Mouse (Mus musculus) embryonic fibroblast, embryonic 13.5 days (primary cell): Measurements from ENCODE around the gene Srsf6. TPM values are rescaled to one million over a fixed set of nuclear protein-coding genes. Genes with fewer than 3 reads are reported as not detected.
A peak's percentile ranks its signal among the peaks of the same experiment; 100 is the strongest.

ENCODE experiments used
- H3K27ac ChIP-seq: 2 replicates; pipeline ENCODE4 v1.5.1; 2012; ENCODE audit warnings: low read length, control low read depth, inconsistent platforms; ENCODE audit not compliant: insufficient read depth
- H3K4me1 ChIP-seq: 2 replicates; pipeline ENCODE4 v1.6.1; 2011; ENCODE audit warnings: low read length; ENCODE audit not compliant: control insufficient read depth, insufficient read depth
- H3K4me3 ChIP-seq: 2 replicates; pipeline ENCODE4 v1.5.1; 2011; ENCODE audit warnings: mild to moderate bottlenecking, control low read depth, low read length; ENCODE audit not compliant: insufficient read depth
- CTCF ChIP-seq: IDR thresholded peaks from 2 replicates; pipeline ENCODE4 v1.5.1; 2011; ENCODE audit warnings: mild to moderate bottlenecking, control low read depth, low read length, moderate library complexity, borderline replicate concordance; ENCODE audit not compliant: insufficient read depth
- POLR2A ChIP-seq: IDR thresholded peaks from 2 replicates; pipeline ENCODE4 v1.6.1; 2011; ENCODE audit warnings: low read depth, mild to moderate bottlenecking, control low read depth, low read length, moderate library complexity
- polyA plus RNA-seq: library from polyadenylated mRNA; stranded (reverse); fragments of >200 nt; gene quantifications from 2 replicates; pipeline ENCODE4 v1.2.4, GENCODE M21; 2011; ENCODE audit warnings: low read depth; ENCODE audit not compliant: missing spikeins, insufficient read length

Gene Srsf6
- polyA plus RNA-seq, 1 experiment = 232 TPM

DNA sequence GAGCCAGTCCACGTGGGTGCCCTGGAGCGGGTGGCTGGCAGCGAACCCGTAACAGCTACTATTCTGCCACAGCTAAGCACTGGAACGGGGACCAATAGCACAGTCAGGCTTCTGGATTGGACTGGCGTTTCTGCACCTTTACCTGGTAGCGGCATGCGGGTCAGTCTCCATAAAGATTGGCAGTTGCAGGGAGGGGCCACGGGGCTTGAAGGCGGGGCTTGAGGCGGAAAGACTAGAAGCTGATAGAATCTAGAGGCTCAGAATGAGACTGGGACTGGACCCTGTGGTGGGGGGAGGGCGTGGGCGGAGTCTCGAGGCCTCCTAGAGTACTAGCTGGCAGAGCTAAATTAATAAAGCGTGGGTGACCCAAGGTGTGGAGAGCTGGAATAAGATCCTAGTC, 16.4 kb downstream of the Srsf6 start:
- H3K4me3 ChIP-seq = no peak overlapping the region
- TF ChIP-seq POLR2A (no peak), CTCF (no peak)
- no peak overlapping the region for H3K27ac ChIP-seq
- H3K4me1 ChIP-seq = no peaks in the 10 kb centered on the region

DNA sequence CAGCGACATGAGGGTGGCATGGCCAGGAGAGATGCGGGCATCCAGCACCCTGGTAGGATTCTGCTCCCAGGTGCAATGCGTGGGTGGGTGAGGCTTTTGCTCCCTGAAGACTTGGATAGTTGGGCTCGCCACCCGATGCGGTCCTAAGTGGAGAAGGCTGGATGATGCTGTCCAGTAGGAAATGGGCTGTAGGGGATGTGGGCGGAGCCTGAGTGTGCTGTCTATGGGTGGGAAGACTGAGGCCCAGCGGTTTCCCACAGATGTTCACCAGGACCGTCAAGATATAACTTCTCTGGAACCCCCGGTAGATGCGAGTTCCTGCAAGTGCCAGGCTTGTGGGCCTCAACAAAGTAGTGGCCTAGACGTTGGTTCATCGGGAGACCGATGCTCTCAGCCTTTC, 16.9 kb downstream of the Srsf6 start:
- no peak for TF ChIP-seq POLR2A
- TF ChIP-seq CTCF = no peak
- no peaks in the 10 kb centered on the region for H3K4me1 ChIP-seq
- no peak overlapping the region for H3K27ac ChIP-seq
- H3K4me3 ChIP-seq = no peak overlapping the region

DNA sequence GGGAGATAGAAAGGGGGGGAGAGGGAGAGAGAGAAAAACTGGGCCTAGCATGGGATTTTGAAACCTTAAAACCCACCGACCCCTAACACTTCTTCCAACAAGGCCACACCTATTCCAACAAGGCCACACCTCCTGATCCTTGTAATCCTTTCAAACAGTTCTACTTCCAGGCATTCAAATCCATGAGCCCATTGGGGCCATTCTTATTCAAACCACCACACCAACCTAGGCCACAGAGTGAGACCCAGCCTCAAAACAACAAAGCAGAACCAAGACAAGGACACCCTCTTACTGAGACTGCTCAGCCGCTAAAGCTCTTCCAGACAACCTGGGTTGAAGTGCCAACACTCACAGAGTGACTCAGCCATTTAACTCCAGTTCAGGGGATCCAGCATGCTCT, 19.4 kb downstream of the Srsf6 start:
- H3K4me1 ChIP-seq = no peaks in the 10 kb centered on the region
- H3K27ac ChIP-seq = no peak overlapping the region
- no peak overlapping the region for H3K4me3 ChIP-seq
- no peak for TF ChIP-seq POLR2A
- TF ChIP-seq CTCF = no peak

DNA sequence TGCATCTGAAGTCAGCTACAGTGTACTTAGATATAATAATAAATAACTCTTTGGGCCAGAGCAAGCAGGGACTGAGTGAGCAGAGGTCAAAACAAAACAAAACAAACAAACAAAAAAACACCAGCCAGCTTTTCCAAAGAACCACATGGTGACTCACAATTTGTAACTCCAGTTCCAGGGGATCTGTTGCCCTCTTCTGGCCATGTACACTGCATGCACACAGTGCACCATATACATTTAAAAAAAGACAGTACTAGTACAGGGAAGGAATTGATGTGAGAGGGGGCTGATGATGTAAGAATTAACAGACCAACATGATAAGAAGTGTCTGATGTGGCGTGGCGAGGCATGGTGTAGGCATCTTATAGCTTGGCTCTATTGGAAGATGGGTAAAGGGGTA, 25.5 kb downstream of the Srsf6 start:
- H3K27ac ChIP-seq = no peak overlapping the region
- peaks cover 2% of the 10 kb centered on the region; the same call in 1 of the 2 replicates for H3K4me1 ChIP-seq
- no peak overlapping the region for H3K4me3 ChIP-seq
- TF ChIP-seq CTCF (no peak), POLR2A (no peak)

DNA sequence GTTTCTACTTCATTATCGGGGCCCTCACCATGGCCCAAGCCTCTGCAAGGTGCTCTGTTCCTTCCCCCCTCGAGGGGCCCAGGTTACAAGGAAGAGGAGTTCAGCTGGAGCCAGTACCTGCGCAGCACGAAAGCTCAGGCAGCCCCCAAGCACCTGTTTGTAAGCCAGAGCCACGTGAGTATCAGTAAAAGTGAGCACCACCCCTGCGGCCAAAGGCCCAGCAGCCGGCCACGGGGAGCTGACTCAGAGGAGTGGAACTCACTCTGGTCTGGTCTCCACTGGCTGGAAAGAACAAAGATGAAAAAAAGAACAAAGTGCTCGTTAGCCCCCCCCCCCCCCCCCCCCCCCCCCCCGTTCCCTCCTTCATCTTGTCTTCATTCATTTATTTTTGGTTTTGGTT, 30.0 kb downstream of the Srsf6 start:
- TF ChIP-seq POLR2A (no peak), CTCF (no peak)
- H3K4me3 ChIP-seq = no peak overlapping the region
- H3K4me1 ChIP-seq = peaks cover 2% of the 10 kb centered on the region; the same call in 1 of the 2 replicates
- no peak overlapping the region for H3K27ac ChIP-seq

DNA sequence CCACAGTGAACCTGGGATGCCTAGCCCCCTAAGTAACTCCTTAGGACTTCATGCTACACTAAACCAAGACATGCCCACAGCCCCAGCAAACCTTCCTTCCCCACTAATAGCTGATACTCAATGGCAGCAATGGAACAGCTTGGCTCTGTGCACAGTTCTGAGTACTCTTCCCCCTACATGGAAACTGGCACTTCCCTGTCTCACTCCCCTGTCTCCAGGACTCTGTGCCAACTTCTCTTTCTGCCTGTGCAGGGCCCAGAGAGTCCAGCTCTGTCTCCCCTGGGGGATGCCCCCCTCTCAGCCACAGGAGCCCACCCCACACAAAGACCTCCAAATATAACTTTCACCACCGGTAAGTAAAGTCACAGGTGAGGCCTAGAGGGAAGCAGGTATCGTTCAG, 35.4 kb downstream of the Srsf6 start:
- TF ChIP-seq POLR2A (no peak), CTCF (no peak)
- H3K27ac ChIP-seq = no peak overlapping the region
- H3K4me3 ChIP-seq = no peak overlapping the region
- H3K4me1 ChIP-seq = no peaks in the 10 kb centered on the region

DNA sequence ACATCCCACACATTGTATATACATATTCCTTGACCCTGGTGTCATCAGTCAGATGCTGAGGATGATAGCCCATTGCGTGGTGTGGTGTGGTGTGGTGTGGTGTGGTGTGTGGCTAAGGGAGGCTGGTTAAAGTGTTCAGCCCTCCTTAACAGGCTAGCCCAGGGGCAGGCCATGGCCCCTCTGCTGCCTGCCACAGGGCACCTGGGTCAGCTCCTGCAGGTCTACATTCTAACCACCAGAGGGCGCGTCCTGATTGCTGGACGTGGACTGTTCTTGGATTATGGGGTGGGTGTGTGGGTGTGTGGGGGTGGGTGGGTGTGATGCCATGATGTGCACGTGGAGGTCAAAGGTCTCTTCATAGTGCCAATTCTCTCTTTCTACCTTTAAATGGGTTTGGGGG, 37.0 kb downstream of the Srsf6 start:
- H3K4me3 ChIP-seq = no peak overlapping the region
- peaks cover 2% of the 10 kb centered on the region; the same call in 1 of the 2 replicates for H3K4me1 ChIP-seq
- no peak overlapping the region for H3K27ac ChIP-seq
- no peak for TF ChIP-seq POLR2A
- TF ChIP-seq CTCF = peak; percentile 68

DNA sequence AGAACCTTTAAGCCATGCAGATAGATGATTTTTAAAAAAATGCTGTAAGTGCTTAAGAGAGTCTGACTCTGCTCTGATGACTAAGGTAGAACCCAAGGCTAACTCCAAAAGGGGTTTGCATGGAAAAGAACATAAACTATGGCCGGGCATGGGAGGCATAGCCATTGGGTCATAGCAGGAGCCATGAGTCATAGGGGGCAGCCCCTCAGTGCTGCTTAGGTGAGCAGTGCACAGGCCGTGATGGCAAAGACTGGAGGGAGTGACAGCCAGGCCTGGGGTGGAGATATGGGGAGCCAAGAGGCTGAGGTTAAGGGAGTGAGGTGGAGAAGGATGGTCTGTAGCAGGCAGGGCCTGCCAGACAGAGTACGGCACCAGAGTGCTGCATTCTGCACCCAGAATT, 37.8 kb downstream of the Srsf6 start:
- TF ChIP-seq POLR2A = no peak
- TF ChIP-seq CTCF = no peak
- Histone ChIP-seq H3K4me1 (peaks cover 7% of the 10 kb centered on the region; the same call in 1 of the 2 replicates), H3K27ac (no peak overlapping the region), H3K4me3 (no peak overlapping the region)

DNA sequence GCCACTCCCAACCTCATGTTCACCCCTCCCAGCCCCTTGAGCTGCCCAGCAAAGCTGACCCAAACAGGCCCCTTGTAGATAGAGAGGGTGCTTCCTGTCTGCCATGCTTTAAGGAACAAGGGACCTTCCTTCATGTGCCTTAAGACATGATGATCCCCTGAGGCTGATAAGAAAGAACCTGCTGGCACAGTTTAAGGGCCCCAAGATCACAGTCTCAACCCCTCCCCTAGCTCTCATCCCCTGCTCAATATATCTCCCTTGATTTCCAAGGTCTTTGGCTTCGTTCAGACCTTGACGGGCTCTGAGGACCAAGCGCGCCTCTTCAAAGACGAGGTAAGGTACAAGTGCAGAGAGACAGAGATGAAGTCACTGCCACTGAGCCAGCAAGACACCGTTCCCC, 39.6 kb downstream of the Srsf6 start:
- no peak overlapping the region for H3K27ac ChIP-seq
- H3K4me3 ChIP-seq = no peak overlapping the region
- no peak for TF ChIP-seq POLR2A
- TF ChIP-seq CTCF = no peak
- H3K4me1 ChIP-seq = peaks cover 7% of the 10 kb centered on the region; the same call in 1 of the 2 replicates

DNA sequence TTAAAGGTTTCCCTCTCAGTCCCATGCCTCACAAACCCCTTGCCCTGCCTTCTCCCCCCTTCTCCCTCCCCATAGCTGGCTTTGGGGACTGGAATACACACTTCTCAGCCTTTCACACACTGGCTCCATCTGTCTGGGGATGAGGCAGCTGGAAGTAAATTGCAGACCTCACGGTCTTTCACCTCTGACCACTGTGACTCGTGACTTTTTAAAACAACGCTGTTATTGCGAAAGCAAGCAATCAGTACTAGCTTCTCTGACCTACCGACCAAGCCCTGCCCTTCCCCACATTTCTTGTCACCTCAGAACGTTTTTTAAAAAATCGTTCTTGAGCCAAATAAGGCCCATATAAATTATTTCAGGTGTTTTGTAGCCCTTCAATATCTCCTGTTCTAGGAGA, 41.4 kb downstream of the Srsf6 start:
- TF ChIP-seq POLR2A = no peak
- no peak for TF ChIP-seq CTCF
- no peak overlapping the region for H3K4me3 ChIP-seq
- H3K4me1 ChIP-seq = peaks cover 9% of the 10 kb centered on the region; the same call in 1 of the 2 replicates

DNA sequence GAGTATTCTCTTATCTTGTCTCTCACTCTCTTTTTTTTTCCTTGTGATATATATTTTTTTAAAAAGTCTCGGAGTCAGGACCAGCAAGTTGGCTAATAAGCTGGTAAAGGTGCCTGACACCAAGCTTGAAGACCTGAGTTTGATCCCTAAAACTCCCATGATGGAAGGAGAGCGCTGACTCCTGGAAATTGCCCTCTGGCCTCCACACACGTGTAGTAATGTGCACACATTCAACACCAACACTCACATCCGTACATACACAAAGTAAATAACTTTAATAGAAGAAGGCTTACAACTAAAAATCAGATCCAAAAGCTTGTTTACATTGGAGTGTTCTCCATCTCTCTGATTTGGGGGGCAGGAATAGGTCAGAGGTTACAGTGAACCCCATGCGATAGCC, 41.9 kb downstream of the Srsf6 start:
- TF ChIP-seq CTCF = no peak
- no peak for TF ChIP-seq POLR2A
- Histone ChIP-seq H3K4me1 (peaks cover 9% of the 10 kb centered on the region; the same call in 1 of the 2 replicates), H3K27ac (no peak overlapping the region), H3K4me3 (no peak overlapping the region)

More for the DNA sequence above, 41.4 kb downstream of the Srsf6 start:
- no peak overlapping the region for H3K27ac ChIP-seq
